27 mouse cellular contexts compared by ENCODE assay signal in the genomic region with DNA sequence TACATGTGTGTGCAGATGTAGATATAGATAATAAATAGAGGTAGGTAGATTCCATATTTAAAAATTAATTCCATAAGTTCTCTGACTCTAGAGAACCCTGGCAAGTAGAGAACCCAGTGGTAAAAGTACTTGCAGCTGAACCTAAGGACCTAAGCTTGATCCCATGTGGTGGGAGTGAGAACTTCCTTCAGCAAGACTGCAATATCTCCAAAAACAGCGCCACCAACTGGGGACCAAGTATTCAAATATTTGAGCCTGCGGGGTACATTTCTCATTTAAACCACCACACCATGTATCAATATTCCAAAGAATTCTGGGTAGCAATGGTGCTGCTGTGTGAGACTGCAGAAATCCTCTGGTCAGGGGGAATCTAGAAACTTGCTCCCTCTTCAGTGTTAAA. TPM values are rescaled to one million over a fixed set of nuclear protein-coding genes. Genes with fewer than 3 reads are reported as not detected.
A peak's percentile ranks its signal among the peaks of the same experiment; 100 is the strongest.
DNase-seq lines count a peak whose midpoint lies in the region; ATAC-seq and TF ChIP-seq lines count a peak whose summit lies in the region.
"Had no signal": no experiment of that assay in that cellular context is flagged by ENCODE, and none has a peak within 500 bp of the region (broad histone marks: within the 10 kb centered on the region; RNA-seq: fewer than 3 reads in every experiment).

No protein-coding gene starts in this region.

- H3K36me3 ChIP-seq in forebrain, postnatal 0 days (ENCODE audit: insufficient read depth) = no peaks in the 10 kb centered on the region
- no peaks in the 10 kb centered on the region for H3K36me3 ChIP-seq in forebrain, embryonic 13.5 days (ENCODE audit: poor library complexity, severe bottlenecking)
- H3K36me3 ChIP-seq in liver, postnatal 0 days (replicated peaks; ENCODE audit: insufficient read depth, low read length) = no peaks in the 10 kb centered on the region
- H3K36me3 ChIP-seq in liver, embryonic 12.5 days = no peaks in the 10 kb centered on the region
- no peaks in the 10 kb centered on the region for H3K36me3 ChIP-seq in MEL (ENCODE audit: control insufficient read depth in 1 of 2, insufficient read depth in 2 of 2, low read length in 2 of 2)
- no peaks in the 10 kb centered on the region for H3K36me3 ChIP-seq in splenic B cell, adult 2 months (ENCODE audit: control insufficient read depth, insufficient read depth, low read length, poor library complexity, severe bottlenecking)
- H3K36me3 ChIP-seq: forebrain, embryonic 12.5 days; G1E; limb, embryonic 12.5 days; midbrain, embryonic 15.5 days; neural tube, embryonic 12.5 days had no signal

- peak; percentile 24; the same call in 1 of the 2 replicates for TF ChIP-seq CTCF in forebrain, postnatal 0 days (IDR thresholded peaks at IDR 0.05; ENCODE audit: low read depth)
- 0 out of 2 replicates have a peak, but pooled peaks have one; percentile 10 for TF ChIP-seq CTCF in liver, postnatal 0 days (IDR thresholded peaks at IDR 0.05; ENCODE audit: low read depth)
- TF ChIP-seq CTCF in MEL (IDR thresholded peaks at IDR 0.05 in 2 of 3, conservative IDR thresholded peaks at IDR 0.05 in 1 of 3; ENCODE audit: control insufficient read depth in 1 of 3, insufficient read depth in 1 of 3, low read depth in 2 of 3, low read length in 3 of 3, poor library complexity in 1 of 3, severe bottlenecking in 1 of 3) = peak in 1 of 3 experiments; percentile 41; a peak in 2 of 6 replicates

- no peak for ATAC-seq in forebrain, postnatal 0 days
- no peak for ATAC-seq in forebrain, embryonic 13.5 days
- no peak for ATAC-seq in liver, postnatal 0 days
- no peak for ATAC-seq in liver, embryonic 12.5 days
- ATAC-seq: activated CD4-positive, CD25-positive, alpha-beta regulatory T cell, adult 4 months; hindbrain, embryonic 16.5 days; midbrain, embryonic 15.5 days had no signal

- H3K9ac ChIP-seq in forebrain, postnatal 0 days = no peak overlapping the region
- no peak overlapping the region for H3K9ac ChIP-seq in forebrain, embryonic 13.5 days
- H3K9ac ChIP-seq in liver, postnatal 0 days (replicated peaks) = no peak overlapping the region
- no peak overlapping the region for H3K9ac ChIP-seq in liver, embryonic 12.5 days
- no peak overlapping the region for H3K9ac ChIP-seq in MEL (ENCODE audit: control insufficient read depth, low read depth, low read length, poor library complexity, severe bottlenecking)
- H3K9ac ChIP-seq: forebrain, embryonic 12.5 days; limb, embryonic 12.5 days; midbrain, embryonic 15.5 days; neural tube, embryonic 12.5 days had no signal

- no peaks in the 10 kb centered on the region for H3K9me3 ChIP-seq in forebrain, postnatal 0 days (ENCODE audit: low read length)
- no peaks in the 10 kb centered on the region for H3K9me3 ChIP-seq in forebrain, embryonic 13.5 days (replicated peaks)
- H3K9me3 ChIP-seq in liver, postnatal 0 days (ENCODE audit: low read length) = no peaks in the 10 kb centered on the region
- no peaks in the 10 kb centered on the region for H3K9me3 ChIP-seq in liver, embryonic 12.5 days (replicated peaks)
- no peaks in the 10 kb centered on the region for H3K9me3 ChIP-seq in MEL (replicated peaks; ENCODE audit: insufficient read depth, low read length)
- H3K9me3 ChIP-seq: forebrain, embryonic 12.5 days; G1E; limb, embryonic 12.5 days; midbrain, embryonic 15.5 days; neural tube, embryonic 12.5 days had no signal

- H3K4me1 ChIP-seq in forebrain, postnatal 0 days (ENCODE audit: insufficient read depth) = no peaks in the 10 kb centered on the region
- H3K4me1 ChIP-seq in forebrain, embryonic 13.5 days = no peaks in the 10 kb centered on the region
- H3K4me1 ChIP-seq in liver, postnatal 0 days (ENCODE audit: insufficient read depth) = no peaks in the 10 kb centered on the region
- H3K4me1 ChIP-seq in liver, embryonic 12.5 days = no peaks in the 10 kb centered on the region
- no peaks in the 10 kb centered on the region for H3K4me1 ChIP-seq in MEL (ENCODE audit: control insufficient read depth in 1 of 2, insufficient read depth in 2 of 2, low read length in 2 of 2)
- H3K4me1 ChIP-seq: forebrain, embryonic 12.5 days; limb, embryonic 12.5 days; midbrain, embryonic 15.5 days; neural tube, embryonic 12.5 days had no signal

- TF ChIP-seq RAD21 in MEL (IDR thresholded peaks at IDR 0.05; ENCODE audit: low read depth, low read length) = no peak

- no peak overlapping the region for H3K4me3 ChIP-seq in forebrain, postnatal 0 days (ENCODE audit: low read depth, low read length)
- H3K4me3 ChIP-seq in forebrain, embryonic 13.5 days = no peak overlapping the region
- H3K4me3 ChIP-seq in liver, postnatal 0 days (ENCODE audit: low read depth, low read length) = no peak overlapping the region
- no peak overlapping the region for H3K4me3 ChIP-seq in liver, embryonic 12.5 days
- no peak overlapping the region for H3K4me3 ChIP-seq in MEL (ENCODE audit: control insufficient read depth in 1 of 2, insufficient read depth in 1 of 2, low read depth in 2 of 2, low read length in 2 of 2)
- H3K4me3 ChIP-seq: erythroblast, embryonic 14.5 days; forebrain, embryonic 12.5 days; limb, embryonic 12.5 days; midbrain, embryonic 15.5 days; myocyte; neural tube, embryonic 12.5 days had no signal

- no peak overlapping the region for H3K27ac ChIP-seq in forebrain, postnatal 0 days (ENCODE audit: low read depth, low read length)
- no peak overlapping the region for H3K27ac ChIP-seq in forebrain, embryonic 13.5 days
- H3K27ac ChIP-seq in liver, postnatal 0 days (ENCODE audit: low read depth) = no peak overlapping the region
- H3K27ac ChIP-seq in liver, embryonic 12.5 days = no peak overlapping the region
- H3K27ac ChIP-seq in MEL (ENCODE audit: control insufficient read depth, low read depth, low read length) = no peak overlapping the region
- H3K27ac ChIP-seq: forebrain, embryonic 12.5 days; limb, embryonic 12.5 days; macrophage; midbrain, embryonic 15.5 days; neural tube, embryonic 12.5 days had no signal

- 78% methylated on average over 2 of the region's 2 CpGs for WGBS in forebrain, postnatal 0 days
- 70% methylated on average over 2 of the region's 2 CpGs for WGBS in forebrain, embryonic 13.5 days
- 79% methylated on average over 2 of the region's 2 CpGs for WGBS in liver, postnatal 0 days (ENCODE audit: insufficient replicate concordance)
- WGBS in liver, embryonic 12.5 days (ENCODE audit: insufficient replicate concordance) = 71% methylated on average over 2 of the region's 2 CpGs

- no peak overlapping the region for H3K4me2 ChIP-seq in forebrain, postnatal 0 days (ENCODE audit: low read depth)
- H3K4me2 ChIP-seq in forebrain, embryonic 13.5 days = no peak overlapping the region
- H3K4me2 ChIP-seq in liver, postnatal 0 days (ENCODE audit: low read depth, low read length) = no peak overlapping the region
- no peak overlapping the region for H3K4me2 ChIP-seq in liver, embryonic 12.5 days
- H3K4me2 ChIP-seq: forebrain, embryonic 12.5 days; limb, embryonic 12.5 days; midbrain, embryonic 15.5 days; neural tube, embryonic 12.5 days had no signal

- TF ChIP-seq POLR2A in MEL (IDR thresholded peaks at IDR 0.05; ENCODE audit: control insufficient read depth in 1 of 2, insufficient read depth in 1 of 2, low read depth in 1 of 2, low read length in 2 of 2, poor library complexity in 1 of 2) = no peak

- no peaks in the 10 kb centered on the region for H3K27me3 ChIP-seq in forebrain, postnatal 0 days (ENCODE audit: insufficient read depth, low read length)
- no peaks in the 10 kb centered on the region for H3K27me3 ChIP-seq in forebrain, embryonic 13.5 days
- no peaks in the 10 kb centered on the region for H3K27me3 ChIP-seq in liver, postnatal 0 days (ENCODE audit: insufficient read depth, low read length)
- H3K27me3 ChIP-seq in liver, embryonic 12.5 days (replicated peaks) = peaks cover 6% of the 10 kb centered on the region
- H3K27me3 ChIP-seq in MEL (ENCODE audit: control insufficient read depth in 1 of 2, insufficient read depth in 2 of 2, low read length in 2 of 2) = peaks cover 3 to 10% of the 10 kb centered on the region in 2 experiments; a peak in 3 of 4 replicates
- no peaks in the 10 kb centered on the region for H3K27me3 ChIP-seq in splenic B cell, adult 2 months (ENCODE audit: control insufficient read depth, insufficient read depth, low read length, poor library complexity, severe bottlenecking)
- H3K27me3 ChIP-seq: forebrain, embryonic 12.5 days; limb, embryonic 12.5 days; midbrain, embryonic 15.5 days; neural tube, embryonic 12.5 days had no signal

- no peaks in the 10 kb centered on the region for H3K79me2 ChIP-seq in MEL (ENCODE audit: control insufficient read depth, insufficient read depth, low read length, poor library complexity)

- TF ChIP-seq EP300 in liver, postnatal 0 days (IDR thresholded peaks at IDR 0.05; ENCODE audit: low read depth) = no peak
- TF ChIP-seq EP300 in MEL (IDR thresholded peaks at IDR 0.05; ENCODE audit: low read depth in 1 of 2, low read length in 2 of 2) = no peak

- no peak for DNase-seq in forebrain, postnatal 0 days
- DNase-seq in liver, postnatal 0 days = no peak
- DNase-seq in MEL (ENCODE audit: low read depth, low spot score) = peak; percentile 56
- DNase-seq in splenic B cell, adult 2 months (ENCODE audit: low read depth, low spot score) = peak; percentile 52
- no peak for DNase-seq in retina, postnatal 1 day
- DNase-seq: adrenal gland, adult 2 months; adrenal gland, postnatal 36 days; cerebellum, adult 2 months; cerebellum, postnatal 14 days; gastrocnemius, postnatal 25 days; kidney, adult 11 months; kidney, postnatal 14 days; layer of hippocampus, adult 9-11 months; right cerebral cortex, postnatal 4 days; thymus, postnatal 4 days had no signal

RNA-seq across cellular contexts. Expression of gene Inip, which starts 7.3 kb away (rescaled TPM):
- 31.3 and 34.1 TPM in 2 replicates for total RNA-seq in forebrain, postnatal 0 days (2014; rRNA removed)
- 39.2 and 43.2 TPM in 2 replicates for polyA plus RNA-seq in forebrain, postnatal 0 days (2015; fragmentation: Nextera tagmentation; extraction: Ambion mirVana)
- 96.1 and 96.8 TPM in 2 replicates for polyA plus RNA-seq in forebrain, embryonic 13.5 days (2015; fragmentation: Nextera tagmentation; extraction: Ambion mirVana)
- 11.2 and 12.6 TPM in 2 replicates for polyA plus RNA-seq in liver, postnatal 0 days (2015; fragmentation: Nextera tagmentation; extraction: Ambion mirVana)
- polyA plus RNA-seq in liver, embryonic 12.5 days (2016; fragmentation: Nextera tagmentation; extraction: Ambion mirVana) = 34.7 and 35.8 TPM in 2 replicates
- 40.8 and 50.3 TPM in 2 replicates for total RNA-seq in MEL (2012; rRNA removed)
- polyA plus RNA-seq in MEL (2012; ENCODE audit: insufficient read depth in 1 of 2, insufficient read length in 2 of 2, low read depth in 1 of 2, low replicate concordance in 2 of 2, missing spikeins in 1 of 2) = 10 to 100 TPM in 1 of 2 experiments, not detected in 1; 42.4 TPM

RNA-seq across cellular contexts. Expression of gene Snx30, which starts 11.5 kb away (rescaled TPM):
- total RNA-seq in forebrain, postnatal 0 days (2014; rRNA removed) = 22.7 and 31.4 TPM in 2 replicates
- polyA plus RNA-seq in forebrain, postnatal 0 days (2015; fragmentation: Nextera tagmentation; extraction: Ambion mirVana) = 9.8 and 16.9 TPM in 2 replicates
- 8.8 and 9.4 TPM in 2 replicates for polyA plus RNA-seq in forebrain, embryonic 13.5 days (2015; fragmentation: Nextera tagmentation; extraction: Ambion mirVana)
- polyA plus RNA-seq in liver, postnatal 0 days (2015; fragmentation: Nextera tagmentation; extraction: Ambion mirVana) = 3.5 and 4.5 TPM in 2 replicates
- 5.6 and 7.5 TPM in 2 replicates for polyA plus RNA-seq in liver, embryonic 12.5 days (2016; fragmentation: Nextera tagmentation; extraction: Ambion mirVana)
- total RNA-seq in MEL (2012; rRNA removed) = 4.1 and 4.2 TPM in 2 replicates
- 1 to 10 TPM in 1 of 2 experiments, not detected in 1; 8.6 TPM for polyA plus RNA-seq in MEL (2012; ENCODE audit: insufficient read depth in 1 of 2, insufficient read length in 2 of 2, low read depth in 1 of 2, low replicate concordance in 2 of 2, missing spikeins in 1 of 2)

Comparison
In these comparisons a context has a peak if more than half of its experiments do, and no peak if none do; other contexts are left out.
1. DNase-seq: peak in MEL (single experiment) and splenic B cell, adult 2 months (single experiment); none in forebrain, postnatal 0 days (single experiment), liver, postnatal 0 days (single experiment) and retina, postnatal 1 day (single experiment).